Mouse (Mus musculus) ES-Bruce4 (cell line): Measurements from ENCODE around the gene Ddx6.

Source experiments
- CTCF ChIP-seq: IDR thresholded peaks from one replicate; pipeline ENCODE4 v1.8.1; 2011; ENCODE audit warnings: low read depth, low read length
- POLR2A ChIP-seq: IDR thresholded peaks from one replicate; pipeline ENCODE4 v1.8.1; 2011; ENCODE audit warnings: low read length; ENCODE audit not compliant: insufficient read depth

- peak; percentile 39 for TF ChIP-seq CTCF
- TF ChIP-seq POLR2A = no peak
These were observed 33.0 kb downstream of the Ddx6 start for GRCm38 (mm10) chr9:44637551-44638169.
